Mouse (Mus musculus): ENCODE measurements at regions not wholly inside any gene's neighbourhood (a gene's known extent, or its start where the extent isn't known, plus 50 kb on each side); places are given as distances from the start of the nearest gene placed in this dataset.

- TF ChIP-seq POLR2A (IDR thresholded peaks at IDR 0.05; ENCODE audit: low read depth, low read length) (no peak), CTCF (conservative IDR thresholded peaks at IDR 0.05; ENCODE audit: insufficient read depth, insufficient read length, low read depth, low read length) (no peak)
Observed at GRCm38 (mm10) chr4:89509655-89510391, 169.4 kb upstream of the Dmrta1 start.

All from kidney, adult 2 months (tissue).